Mouse (Mus musculus): Measurements from ENCODE around the gene Aplp2. TPM values are rescaled to one million over a fixed set of nuclear protein-coding genes. Genes with fewer than 3 reads are reported as not detected.

Aplp2 gene
- 312 TPM for polyA plus RNA-seq (2014; fragmentation: Illumina TruSeq; extraction: RNeasy Lipid Tissue Mini Kit (QIAGEN cat#74804); ENCODE audit: insufficient read depth, low read depth, low replicate concordance)

GRCm38 (mm10) chr9:31211690-31212499 lies at the start of gene Aplp2:
Aplp2 (minus strand) TSS chr9:31211815.

GRCm38 (mm10) chr9:31131205-31131968 lies 80.2 kb downstream of the Aplp2 start, which contains the start of gene St14:
St14 (minus strand) TSS chr9:31131853.

Other genes with a start within 250 kb of the Aplp2 start
- 7.1 TPM for gene Zbtb44, start 181.2 kb downstream of the Aplp2 start, polyA plus RNA-seq (2014; fragmentation: Illumina TruSeq; extraction: RNeasy Lipid Tissue Mini Kit (QIAGEN cat#74804); ENCODE audit: insufficient read depth, low read depth, low replicate concordance)
- 17.2 TPM for gene St14, start 80.0 kb downstream of the Aplp2 start, polyA plus RNA-seq (2014; fragmentation: Illumina TruSeq; extraction: RNeasy Lipid Tissue Mini Kit (QIAGEN cat#74804); ENCODE audit: insufficient read depth, low read depth, low replicate concordance)
- 2.2 TPM for gene Prdm10, start 68.7 kb upstream of the Aplp2 start, polyA plus RNA-seq (2014; fragmentation: Illumina TruSeq; extraction: RNeasy Lipid Tissue Mini Kit (QIAGEN cat#74804); ENCODE audit: insufficient read depth, low read depth, low replicate concordance)
- 4.9 TPM for gene Nfrkb, start 174.4 kb upstream of the Aplp2 start, polyA plus RNA-seq (2014; fragmentation: Illumina TruSeq; extraction: RNeasy Lipid Tissue Mini Kit (QIAGEN cat#74804); ENCODE audit: insufficient read depth, low read depth, low replicate concordance)